Mouse (Mus musculus) duodenum, adult 2 months (tissue): Measurements from ENCODE around the gene Gm10719. TPM values are rescaled to one million over a fixed set of nuclear protein-coding genes. Genes with fewer than 3 reads are reported as not detected.

ENCODE experiments used
- polyA plus RNA-seq: library from polyadenylated mRNA; depleted of rRNA; stranded (reverse); fragments of >200 nt; gene quantifications from 2 replicates; pipeline ENCODE4 v1.2.3, GENCODE M21; 2012; ENCODE audit warnings: low replicate concordance; rRNA removed

Gm10719 gene
- not detected in 2 replicates for polyA plus RNA-seq

DNA sequence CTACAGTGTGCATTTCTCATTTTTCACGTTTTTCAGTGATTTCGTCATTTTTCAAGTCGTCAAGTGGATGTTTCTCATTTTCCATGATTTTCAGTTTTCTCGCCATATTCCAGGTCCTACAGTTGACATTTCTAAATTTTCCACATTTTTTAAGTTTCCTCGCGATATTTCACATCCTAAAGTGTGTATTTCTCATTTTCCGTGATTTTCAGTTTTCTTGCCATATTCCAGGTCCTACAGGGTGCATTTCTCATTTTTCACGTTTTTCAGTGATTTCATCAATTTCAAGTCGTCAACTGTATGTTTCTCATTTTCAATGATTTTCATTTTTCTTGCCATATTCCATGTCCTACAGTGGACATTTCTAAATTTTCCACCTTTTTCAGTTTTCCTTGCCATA, at the start of gene Gm10719:
Gm10719 (plus strand) TSS at position 301 of the 400 bp plus-strand sequence.

DNA sequence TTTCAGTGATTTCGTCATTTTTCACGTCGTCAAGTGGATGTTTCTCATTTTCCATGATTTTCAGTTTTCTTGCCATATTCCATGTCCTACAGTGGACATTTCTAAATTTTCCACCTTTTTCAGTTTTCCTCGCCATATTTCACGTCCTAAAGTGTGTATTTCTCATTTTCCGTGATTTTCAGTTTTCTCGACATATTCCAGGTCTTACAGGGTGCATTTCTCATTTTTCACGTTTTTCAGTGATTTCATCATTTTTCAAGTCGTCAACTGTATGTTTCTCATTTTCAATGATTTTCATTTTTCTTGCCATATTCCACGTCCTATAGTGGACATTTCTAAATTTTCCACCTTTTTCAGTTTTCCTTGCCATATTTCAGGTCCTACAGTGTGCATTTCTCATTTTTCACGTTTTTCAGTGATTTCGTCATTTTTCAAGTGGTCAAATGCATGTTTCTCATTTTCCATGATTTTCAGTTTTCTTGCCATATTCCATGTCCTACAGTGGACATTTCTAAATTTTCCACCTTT, 16.7 kb upstream of the Gm10719 start, which contains the start of gene Gm10722:
Gm10722 (plus strand) TSS at position 478 of the 528 bp plus-strand sequence.

DNA sequence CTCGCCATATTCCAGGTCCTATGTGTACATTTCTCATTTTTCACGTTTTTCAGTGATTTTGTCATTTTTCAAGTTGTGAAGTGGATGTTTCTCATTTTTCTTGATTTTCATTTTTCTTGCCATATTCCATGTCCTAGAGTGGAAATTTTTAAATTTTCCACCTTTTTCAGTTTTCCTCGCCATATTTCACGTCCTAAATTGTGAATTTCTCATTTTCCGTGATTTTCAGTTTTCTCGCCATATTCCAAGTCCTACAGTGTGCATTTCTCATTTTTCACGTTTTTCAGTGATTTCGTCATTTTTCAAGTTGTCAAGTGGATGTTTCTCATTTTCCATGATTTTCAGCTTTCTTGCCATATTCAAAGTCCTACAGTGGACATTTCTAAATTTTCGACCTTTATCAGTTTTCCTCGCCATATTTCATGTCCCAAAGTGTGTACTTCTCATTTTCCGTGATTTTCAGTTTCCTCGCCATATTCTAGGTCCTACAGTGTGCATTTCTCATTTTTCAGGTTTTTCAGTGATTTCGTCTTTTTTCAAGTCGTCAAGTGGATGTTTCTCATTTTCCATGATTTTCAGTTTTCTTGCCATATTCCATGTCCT, 14.3 kb upstream of the Gm10719 start, which contains the start of gene Gm11168:
Gm11168 (plus strand) TSS at position 553 of the 603 bp plus-strand sequence.

DNA sequence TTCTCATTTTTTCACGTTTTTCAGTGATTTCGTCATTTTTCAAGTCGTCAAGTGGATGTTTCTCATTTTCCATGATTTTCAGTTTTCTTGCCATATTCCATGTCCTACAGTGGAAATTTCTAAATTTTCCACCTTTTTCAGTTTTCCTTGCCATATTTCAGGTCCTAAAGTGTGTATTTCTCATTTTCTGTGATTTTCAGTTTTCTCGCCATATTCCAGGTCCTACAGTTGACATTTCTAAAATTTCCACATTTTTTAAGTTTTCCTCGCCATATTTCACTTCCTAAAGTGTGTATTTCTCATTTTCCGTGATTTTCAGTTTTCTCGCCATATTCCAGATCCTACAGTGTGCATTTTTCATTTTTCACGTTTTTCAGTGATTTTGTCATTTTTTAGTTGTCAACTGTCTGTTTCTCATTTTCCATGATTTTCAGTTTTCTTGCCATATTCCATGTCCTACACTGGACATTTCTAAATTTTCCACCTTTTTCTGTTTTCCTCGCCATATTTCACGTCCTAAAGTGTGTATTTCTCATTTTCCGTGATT, 4.4 kb upstream of the Gm10719 start, which contains the start of gene Gm10721:
Gm10721 (plus strand) TSS at position 408 of the 547 bp plus-strand sequence.

DNA sequence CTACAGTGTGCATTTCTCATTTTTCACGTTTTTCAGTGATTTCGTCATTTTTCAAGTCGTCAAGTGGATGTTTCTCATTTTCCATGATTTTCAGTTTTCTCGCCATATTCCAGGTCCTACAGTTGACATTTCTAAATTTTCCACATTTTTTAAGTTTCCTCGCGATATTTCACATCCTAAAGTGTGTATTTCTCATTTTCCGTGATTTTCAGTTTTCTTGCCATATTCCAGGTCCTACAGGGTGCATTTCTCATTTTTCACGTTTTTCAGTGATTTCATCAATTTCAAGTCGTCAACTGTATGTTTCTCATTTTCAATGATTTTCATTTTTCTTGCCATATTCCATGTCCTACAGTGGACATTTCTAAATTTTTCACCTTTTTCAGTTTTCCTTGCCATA, 1.9 kb upstream of the Gm10719 start, which contains the start of gene Gm10720:
Gm10720 (plus strand) TSS at position 301 of the 400 bp plus-strand sequence.

DNA sequence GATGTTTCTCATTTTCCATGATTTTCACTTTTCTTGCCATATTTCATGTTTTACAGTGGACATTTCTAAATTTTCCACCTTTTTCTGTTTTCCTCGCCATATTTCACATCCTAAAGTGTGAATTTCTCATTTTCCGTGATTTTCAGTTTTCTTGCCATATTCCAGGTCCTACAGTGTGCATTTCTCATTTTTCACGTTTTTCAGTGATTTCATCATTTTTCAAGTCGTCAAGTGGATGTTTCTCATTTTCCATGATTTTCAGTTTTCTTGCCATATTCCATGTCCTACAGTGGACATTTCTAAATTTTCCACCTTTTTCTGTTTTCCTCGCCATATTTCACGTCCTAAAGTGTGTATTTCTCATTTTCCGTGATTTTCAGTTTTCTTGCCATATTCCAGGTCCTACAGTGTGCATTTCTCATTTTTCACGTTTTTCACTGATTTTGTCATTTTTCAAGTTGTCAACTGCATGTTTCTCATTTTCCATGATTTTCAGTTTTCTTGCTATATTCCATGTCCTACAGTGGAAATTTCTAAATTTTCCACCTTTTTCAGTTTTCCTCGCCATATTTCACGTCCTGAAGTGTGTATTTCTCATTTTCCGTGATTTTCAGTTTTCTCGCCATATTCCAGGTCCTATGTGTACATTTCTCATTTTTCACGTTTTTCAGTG, 6.2 kb downstream of the Gm10719 start, which contains the start of gene Gm10718:
Gm10718 (plus strand) TSS at position 236 of the 673 bp plus-strand sequence.

DNA sequence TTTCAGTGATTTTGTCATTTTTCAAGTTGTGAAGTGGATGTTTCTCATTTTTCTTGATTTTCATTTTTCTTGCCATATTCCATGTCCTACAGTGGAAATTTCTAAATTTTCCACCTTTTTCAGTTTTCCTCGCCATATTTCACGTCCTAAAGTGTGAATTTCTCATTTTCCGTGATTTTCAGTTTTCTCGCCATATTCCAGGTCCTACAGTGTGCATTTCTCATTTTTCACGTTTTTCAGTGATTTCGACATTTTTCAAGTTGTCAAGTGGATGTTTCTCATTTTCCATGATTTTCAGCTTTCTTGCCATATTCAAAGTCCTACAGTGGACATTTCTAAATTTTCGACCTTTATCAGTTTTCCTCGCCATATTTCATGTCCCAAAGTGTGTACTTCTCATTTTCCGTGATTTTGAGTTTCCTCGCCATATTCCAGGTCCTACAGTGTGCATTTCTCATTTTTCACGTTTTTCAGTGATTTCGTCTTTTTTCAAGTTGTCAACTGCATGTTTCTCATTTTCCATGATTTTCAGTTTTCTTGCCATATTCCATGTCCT, 7.8 kb downstream of the Gm10719 start, which contains the start of gene Gm10717:
Gm10717 (plus strand) TSS at position 506 of the 556 bp plus-strand sequence.

DNA sequence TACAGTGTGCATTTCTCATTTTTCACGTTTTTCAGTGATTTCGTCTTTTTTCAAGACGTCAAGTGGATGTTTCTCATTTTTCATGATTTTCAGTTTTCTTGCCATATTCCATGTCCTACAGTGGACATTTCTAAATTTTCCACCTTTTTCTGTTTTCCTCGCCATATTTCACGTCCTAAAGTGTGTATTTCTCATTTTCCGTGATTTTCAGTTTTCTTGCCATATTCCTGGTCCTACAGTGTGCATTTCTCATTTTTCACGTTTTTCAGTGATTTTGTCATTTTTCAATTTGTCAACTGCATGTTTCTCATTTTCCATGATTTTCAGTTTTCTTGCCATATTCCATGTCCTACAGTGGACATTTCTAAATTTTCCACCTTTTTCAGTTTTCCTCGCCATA, 17.1 kb downstream of the Gm10719 start, which contains the start of gene Gm17535:
Gm17535 (plus strand) TSS at position 301 of the 400 bp plus-strand sequence.

DNA sequence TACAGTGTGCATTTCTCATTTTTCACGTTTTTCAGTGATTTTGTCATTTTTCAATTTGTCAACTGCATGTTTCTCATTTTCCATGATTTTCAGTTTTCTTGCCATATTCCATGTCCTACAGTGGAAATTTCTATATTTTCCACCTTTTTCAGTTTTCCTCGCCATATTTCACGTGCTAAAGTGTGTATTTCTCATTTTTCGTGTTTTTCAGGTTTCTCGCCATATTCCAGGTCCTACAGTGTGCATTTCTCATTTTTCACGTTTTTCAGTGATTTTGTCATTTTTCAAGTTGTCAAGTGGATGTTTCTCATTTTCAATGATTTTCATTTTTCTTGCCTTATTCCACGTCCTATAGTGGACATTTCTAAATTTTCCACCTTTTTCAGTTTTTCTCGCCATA, 19.4 kb downstream of the Gm10719 start, which contains the start of gene Gm10715:
Gm10715 (plus strand) TSS at position 301 of the 400 bp plus-strand sequence.

Other genes starting within 250 kb of the Gm10719 start
- gene Gm10722, start 16.5 kb upstream of the Gm10719 start, polyA plus RNA-seq: not detected in 2 replicates
- not detected in 2 replicates for gene Gm11168, start 14.1 kb upstream of the Gm10719 start, polyA plus RNA-seq
- gene Gm10721, start 4.3 kb upstream of the Gm10719 start, polyA plus RNA-seq: not detected in 2 replicates
- not detected in 2 replicates for gene Gm10720, start 1.8 kb upstream of the Gm10719 start, polyA plus RNA-seq
- not detected in 2 replicates for gene Gm10718, start 6.1 kb downstream of the Gm10719 start, polyA plus RNA-seq
- not detected in 2 replicates for gene Gm10717, start 8.0 kb downstream of the Gm10719 start, polyA plus RNA-seq
- gene Gm17535, start 17.2 kb downstream of the Gm10719 start, polyA plus RNA-seq: not detected in 2 replicates
- not detected in 2 replicates for gene Gm10715, start 19.5 kb downstream of the Gm10719 start, polyA plus RNA-seq